Comparison of ENCODE assay signal across 19 mouse cellular contexts in genomic region chr13:98786970-98787685, GRCm38 (mm10). TPM values are rescaled to one million over a fixed set of nuclear protein-coding genes. Genes with fewer than 3 reads are reported as not detected.
DNase-seq lines count a peak whose midpoint lies in the region; ATAC-seq and TF ChIP-seq lines count a peak whose summit lies in the region.
"Had no signal": no experiment of that assay in that cellular context is flagged by ENCODE, and none has a peak within 500 bp of the region (broad histone marks: within the 10 kb centered on the region; RNA-seq: fewer than 3 reads in every experiment).

No protein-coding gene starts in this region.

- no peak for DNase-seq in layer of hippocampus, adult 2 months (ENCODE audit: low spot score in 2 of 2)
- DNase-seq in layer of hippocampus, postnatal 10 days (ENCODE audit: low spot score in 2 of 2) = no peak
- peak; percentile 10 for DNase-seq in brain, adult 2 months (ENCODE audit: low read depth, low spot score)
- DNase-seq in adrenal gland, postnatal 10 days = no peak
- DNase-seq: adrenal gland, adult 2 months; adrenal gland, postnatal 36 days; cerebellum, adult 11-12 months; cerebellum, adult 9-10 months; cerebellum, postnatal 25 days; gastrocnemius, postnatal 36 days; heart, postnatal 10 days had no signal

- H3K4me1 ChIP-seq in heart, embryonic 13.5 days = peaks cover 11% of the 10 kb centered on the region
- H3K4me1 ChIP-seq in heart, embryonic 12.5 days (replicated peaks) = peaks cover 7% of the 10 kb centered on the region
- H3K4me1 ChIP-seq: embryonic facial prominence, embryonic 12.5 days; forebrain, embryonic 15.5 days; hindbrain, embryonic 13.5 days had no signal

- 44% methylated on average over 5 of the region's 5 CpGs for WGBS in heart, embryonic 13.5 days
- WGBS in heart, embryonic 12.5 days = 57% methylated on average over 5 of the region's 5 CpGs

- 0 out of 2 replicates have a peak overlapping the region, but pooled peaks have one; percentile 16 for H3K27ac ChIP-seq in heart, embryonic 13.5 days (replicated peaks)
- H3K27ac ChIP-seq in heart, embryonic 12.5 days (ENCODE audit: poor library complexity, severe bottlenecking) = no peak overlapping the region
- H3K27ac ChIP-seq in layer of hippocampus, adult 2 months = no peak overlapping the region
- H3K27ac ChIP-seq: embryonic facial prominence, embryonic 12.5 days; forebrain, embryonic 15.5 days; hindbrain, embryonic 13.5 days; hindbrain, postnatal 0 days had no signal

- no peak overlapping the region for H3K4me3 ChIP-seq in heart, embryonic 13.5 days
- H3K4me3 ChIP-seq in heart, embryonic 12.5 days = no peak overlapping the region
- H3K4me3 ChIP-seq in layer of hippocampus, adult 2 months = no peak overlapping the region
- H3K4me3 ChIP-seq: embryonic facial prominence, embryonic 12.5 days; forebrain, embryonic 15.5 days; hindbrain, embryonic 13.5 days had no signal

- H3K9me3 ChIP-seq in heart, embryonic 13.5 days = no peaks in the 10 kb centered on the region
- no peaks in the 10 kb centered on the region for H3K9me3 ChIP-seq in heart, embryonic 12.5 days (replicated peaks)
- H3K9me3 ChIP-seq: embryonic facial prominence, embryonic 12.5 days; forebrain, embryonic 15.5 days; hindbrain, embryonic 13.5 days had no signal

- ATAC-seq in heart, embryonic 13.5 days (ENCODE audit: extremely low read depth, insufficient number of reproducible peaks, low FRiP score, low TSS enrichment) = no peak
- no peak for ATAC-seq in heart, embryonic 12.5 days (ENCODE audit: insufficient number of reproducible peaks, low FRiP score)
- ATAC-seq in megakaryocyte-erythroid progenitor cell, adult 5-6 weeks (replicated peaks; ENCODE audit: low FRiP score, low TSS enrichment, poor library complexity, severe bottlenecking) = peak; percentile 79
- ATAC-seq: forebrain, embryonic 15.5 days; hindbrain, postnatal 0 days had no signal

- H3K4me2 ChIP-seq in heart, embryonic 13.5 days = no peak overlapping the region
- H3K4me2 ChIP-seq in heart, embryonic 12.5 days = no peak overlapping the region
- H3K4me2 ChIP-seq: embryonic facial prominence, embryonic 12.5 days; forebrain, embryonic 15.5 days; hindbrain, embryonic 13.5 days had no signal

- TF ChIP-seq CTCF in layer of hippocampus, adult 2 months (conservative IDR thresholded peaks at IDR 0.05) = 0 out of 2 replicates have a peak, but pooled peaks have one; percentile 10

- H3K36me3 ChIP-seq in heart, embryonic 13.5 days = peaks cover 42% of the 10 kb centered on the region
- peaks cover 23% of the 10 kb centered on the region for H3K36me3 ChIP-seq in heart, embryonic 12.5 days

- H3K9ac ChIP-seq in heart, embryonic 13.5 days = no peak overlapping the region
- no peak overlapping the region for H3K9ac ChIP-seq in heart, embryonic 12.5 days
- H3K9ac ChIP-seq: embryonic facial prominence, embryonic 12.5 days; forebrain, embryonic 15.5 days; hindbrain, embryonic 13.5 days had no signal

- H3K27me3 ChIP-seq in heart, embryonic 13.5 days (replicated peaks) = no peaks in the 10 kb centered on the region
- H3K27me3 ChIP-seq in heart, embryonic 12.5 days (replicated peaks) = no peaks in the 10 kb centered on the region
- H3K27me3 ChIP-seq: CH12.LX; embryonic facial prominence, embryonic 12.5 days; forebrain, embryonic 15.5 days; hindbrain, embryonic 13.5 days had no signal

RNA-seq across cellular contexts. Expression of gene Fcho2, which starts 28.1 kb away (rescaled TPM):
- polyA plus RNA-seq in heart, embryonic 13.5 days (2015; fragmentation: Nextera tagmentation; extraction: Ambion mirVana) = 23.0 and 26.3 TPM in 2 replicates
- polyA plus RNA-seq in heart, embryonic 12.5 days (2016; fragmentation: Nextera tagmentation; extraction: Ambion mirVana) = 35.2 and 41.9 TPM in 2 replicates
- total RNA-seq in layer of hippocampus, adult 2 months (2021) = 10 to 100 TPM; 37.7 to 44.8 TPM
- 10 to 100 TPM; 36.0 to 37.1 TPM for total RNA-seq in layer of hippocampus, postnatal 10 days (2021)
- 42.2 and 43.0 TPM in 2 replicates for total RNA-seq in megakaryocyte-erythroid progenitor cell, adult 5-6 weeks (2014; fragmentation: Nextera tagmentation)
- 14.7 and 18.3 TPM in 2 replicates for total RNA-seq in megakaryocyte-erythroid progenitor cell, adult 5-6 weeks (2017)
- 10 to 100 TPM; 40.6 to 50.8 TPM for total RNA-seq in adrenal gland, postnatal 10 days (2021)
